Mouse (Mus musculus): ENCODE measurements around the gene Htr7. TPM values are rescaled to one million over a fixed set of nuclear protein-coding genes. Genes with fewer than 3 reads are reported as not detected.
A peak's percentile ranks its signal among the peaks of the same experiment; 100 is the strongest.

Gene Htr7
- total RNA-seq, 4 experiments from 2014 or later, result 0.16 TPM; not detected in 3

- DNase-seq, result no peak
These were observed 101.6 kb downstream of the Htr7 start for GRCm38 (mm10) chr19:35955698-35956097.

GRCm38 (mm10) chr19:35949888-35950287 lies 107.4 kb downstream of the Htr7 start:
- DNase-seq, result no peak

- DNase-seq, result no peak
These were observed 132.3 kb downstream of the Htr7 start for GRCm38 (mm10) chr19:35924961-35925495.

- peak; percentile 3 for DNase-seq
These were observed 132.9 kb downstream of the Htr7 start for GRCm38 (mm10) chr19:35924418-35924817.

Other genes starting within 250 kb of the Htr7 start
- 10 to 100 TPM; 12.4 to 19.2 (median 18.3) TPM for gene Rpp30, start 26.2 kb upstream of the Htr7 start, total RNA-seq (2022)
- not detected for gene Ankrd1, start 62.6 kb upstream of the Htr7 start, total RNA-seq (2022)

All from adrenal gland, adult 8-10 months (tissue).